Mouse (Mus musculus) erythroid progenitor cell, adult 5-6 weeks (primary cell): Measurements from ENCODE around the gene Vmn2r114. TPM values are rescaled to one million over a fixed set of nuclear protein-coding genes. Genes with fewer than 3 reads are reported as not detected.
"Not testable (repeated sequence)": the region's sequence is repeated elsewhere in the genome, so short reads cannot be mapped to it uniquely, and the experiment has no call there.

ENCODE experiments used
- ATAC-seq: replicated peaks from 2 replicates; pipeline ENCODE4 v1.8.0; 2016; ENCODE audit warnings: moderate number of reproducible peaks, mild to moderate bottlenecking, moderate TSS enrichment, inconsistent platforms; ENCODE audit not compliant: poor library complexity, low FRiP score, severe bottlenecking
- total RNA-seq, 2 experiments: library from RNA; stranded (forward) in 1 of 2; stranded (reverse) in 1 of 2; fragments of 150-400 nt in 1 of 2; fragments of 186-747, 209-891 nt in 1 of 2; gene quantifications; 2 replicates each; pipeline versions ENCODE4 v1.2.3 to v1.2.4; 2015 to 2017; ENCODE audit warnings: low replicate concordance in 2 of 2

The Vmn2r114 gene
- total RNA-seq (2015; ENCODE audit: low replicate concordance) (not detected in 2 replicates), total RNA-seq (2017; ENCODE audit: low replicate concordance) (not detected in 2 replicates)

DNA sequence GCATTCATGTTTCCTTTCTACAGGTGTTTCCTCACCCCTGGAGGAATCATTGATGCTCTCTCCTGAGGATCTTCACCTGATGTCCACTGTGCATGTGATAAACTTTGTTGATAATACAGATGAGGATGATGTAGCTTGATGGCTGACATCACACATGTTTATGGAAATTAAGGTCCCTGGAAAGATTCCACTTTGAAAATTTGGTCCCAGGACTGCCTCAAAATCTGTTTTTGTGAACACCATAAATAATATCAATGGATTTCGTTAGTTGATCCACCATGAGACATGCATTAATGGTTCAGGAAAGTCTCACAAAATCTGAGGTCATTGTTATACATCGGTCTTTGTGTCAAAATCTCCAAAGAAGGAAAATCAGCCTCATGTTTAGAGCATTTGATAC lies at the start of gene Vmn2r114:
Gene Vmn2r114, minus strand, starts transcription at position 101 of the 400 bp plus-strand sequence.
- not testable (repeated sequence) for ATAC-seq

DNA sequence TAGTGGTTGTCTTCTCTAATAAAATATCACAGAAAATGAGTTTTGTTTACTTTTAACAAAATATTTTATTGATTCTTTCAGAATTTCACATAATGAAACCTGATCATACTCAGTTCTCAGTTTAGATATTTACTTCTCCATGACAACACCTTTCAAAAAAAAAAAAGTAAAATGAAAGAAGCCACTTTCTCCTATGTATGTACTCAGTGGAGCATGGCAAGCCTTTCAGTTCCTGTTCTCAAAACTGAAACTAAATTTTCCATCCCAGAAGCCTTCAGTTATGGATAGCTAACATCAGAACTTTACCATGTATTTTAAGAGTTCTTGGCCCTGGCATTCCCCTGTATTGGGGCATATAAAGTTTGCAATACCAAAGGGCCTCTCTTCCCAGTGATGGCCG lies 39.3 kb upstream of the Vmn2r114 start:
- ATAC-seq, result no peak

DNA sequence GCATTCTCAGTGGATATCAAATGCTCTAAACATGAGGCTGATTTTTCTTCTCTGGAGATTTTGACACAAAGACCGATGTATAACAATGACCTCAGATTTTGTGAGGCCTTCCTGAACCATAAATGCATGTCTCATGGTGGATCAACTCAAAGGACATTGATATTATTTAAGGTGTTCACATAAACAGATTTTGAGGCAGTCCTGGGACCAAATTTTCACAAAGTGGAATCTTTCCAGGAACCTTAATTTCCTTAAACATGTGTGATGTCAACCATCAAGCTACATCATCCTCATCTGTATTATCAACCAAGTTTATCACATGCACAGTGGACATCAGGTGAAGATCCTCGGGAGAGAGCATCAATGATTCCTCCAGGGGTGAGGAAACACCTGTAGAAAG lies 31.1 kb upstream of the Vmn2r114 start, which contains the start of gene Vmn2r115:
Gene Vmn2r115, plus strand, starts transcription at position 301 of the 400 bp plus-strand sequence.
- ATAC-seq, result not testable (repeated sequence)

DNA sequence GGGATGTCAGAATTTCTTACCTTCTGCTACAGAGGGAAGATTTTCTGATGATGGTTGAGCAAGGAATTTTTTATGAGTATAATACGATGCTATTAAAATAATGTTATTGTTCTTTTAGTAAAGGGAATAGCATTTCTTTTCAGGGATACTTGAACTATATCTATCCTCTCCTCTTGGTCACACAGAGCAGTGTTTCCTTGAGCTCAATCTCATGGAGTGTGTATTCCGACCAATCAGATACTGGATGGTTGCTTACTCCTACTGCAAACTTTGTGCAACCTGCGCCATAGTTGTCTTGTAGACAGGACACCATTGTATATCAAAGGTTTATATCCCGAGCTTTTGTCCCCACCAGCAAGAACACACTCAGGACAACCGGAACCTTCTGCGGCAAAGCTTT lies 18.3 kb upstream of the Vmn2r114 start:
- ATAC-seq, result no peak

Other genes starting within 250 kb of the Vmn2r114 start
- 3.6 and 14.7 TPM in 2 replicates for gene Zfp40, start 119.3 kb downstream of the Vmn2r114 start, total RNA-seq (2015; ENCODE audit: low replicate concordance)
- gene Zfp40, start 119.3 kb downstream of the Vmn2r114 start, total RNA-seq (2017; ENCODE audit: low replicate concordance), result 0.61 TPM in 1 of 2 replicates, not detected in the other
- gene Vmn2r115, start 31.2 kb upstream of the Vmn2r114 start, total RNA-seq (2015; ENCODE audit: low replicate concordance), result not detected in 2 replicates
- not detected in 2 replicates for gene Vmn2r115, start 31.2 kb upstream of the Vmn2r114 start, total RNA-seq (2017; ENCODE audit: low replicate concordance)
- not detected in 2 replicates for gene Vmn2r116, start 72.1 kb upstream of the Vmn2r114 start, total RNA-seq (2015; ENCODE audit: low replicate concordance)
- not detected in 2 replicates for gene Vmn2r116, start 72.1 kb upstream of the Vmn2r114 start, total RNA-seq (2017; ENCODE audit: low replicate concordance)
- gene Vmn2r117, start 167.2 kb upstream of the Vmn2r114 start, total RNA-seq (2015; ENCODE audit: low replicate concordance), result not detected in 2 replicates
- gene Vmn2r117, start 167.2 kb upstream of the Vmn2r114 start, total RNA-seq (2017; ENCODE audit: low replicate concordance), result not detected in 2 replicates